Mouse (Mus musculus): ENCODE measurements around the gene Tmub2. TPM values are rescaled to one million over a fixed set of nuclear protein-coding genes. Genes with fewer than 3 reads are reported as not detected.

The Tmub2 gene
- 52.8 and 57.3 TPM in 2 replicates for polyA plus RNA-seq (2015; fragmentation: Nextera tagmentation; extraction: Ambion mirVana)

DNA sequence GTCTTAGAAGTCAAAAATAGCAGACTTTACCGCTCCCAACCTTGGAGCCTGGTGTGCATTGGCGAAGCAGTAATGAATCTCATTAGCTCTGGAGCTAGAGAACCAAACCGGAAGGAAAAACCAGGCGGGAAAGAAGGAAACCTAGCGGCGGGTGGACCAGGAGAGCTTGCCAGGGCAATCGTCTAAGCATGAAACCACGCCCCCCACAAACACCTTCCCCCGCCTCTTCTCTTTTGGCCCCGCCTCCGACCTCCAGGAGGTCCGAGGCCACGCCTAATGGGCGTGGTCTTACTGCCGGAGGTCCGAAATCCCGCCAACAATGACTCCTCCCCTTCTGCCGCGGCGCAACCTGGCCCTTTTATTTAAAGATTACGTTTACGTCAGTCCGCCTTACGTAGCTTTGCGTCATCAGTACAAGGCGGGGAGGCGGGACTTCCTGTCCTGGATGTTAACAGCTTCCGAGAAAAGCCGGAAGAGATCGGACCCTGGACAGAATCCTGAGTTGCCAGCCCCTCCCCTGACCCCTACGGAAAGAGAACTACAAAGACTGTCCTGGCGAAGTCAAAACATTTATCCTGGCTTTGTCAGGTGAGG lies at the start of gene Tmub2:
TSS of gene Tmub2 (plus strand) at position 431 of the 594 bp plus-strand sequence.
- under 1% methylated on average over 32 of the region's 32 CpGs for WGBS
- H3K4me1 ChIP-seq, result peaks cover 15% of the 10 kb centered on the region
- H3K36me3 ChIP-seq, result peaks cover 23% of the 10 kb centered on the region
- no peaks in the 10 kb centered on the region for H3K9me3 ChIP-seq
- H3K27me3 ChIP-seq, result no peaks in the 10 kb centered on the region
- peak within 1 kb of the TSS; percentile 86 for H3K4me2 ChIP-seq (replicated peaks)
- peak; percentile 93 for ATAC-seq (ENCODE audit: low FRiP score, low read depth)
- H3K27ac ChIP-seq, result peak within 1 kb of the TSS; percentile 79
- H3K4me3 ChIP-seq, result peak within 1 kb of the TSS; percentile 81
- peak within 1 kb of the TSS; percentile 90 for H3K9ac ChIP-seq

DNA sequence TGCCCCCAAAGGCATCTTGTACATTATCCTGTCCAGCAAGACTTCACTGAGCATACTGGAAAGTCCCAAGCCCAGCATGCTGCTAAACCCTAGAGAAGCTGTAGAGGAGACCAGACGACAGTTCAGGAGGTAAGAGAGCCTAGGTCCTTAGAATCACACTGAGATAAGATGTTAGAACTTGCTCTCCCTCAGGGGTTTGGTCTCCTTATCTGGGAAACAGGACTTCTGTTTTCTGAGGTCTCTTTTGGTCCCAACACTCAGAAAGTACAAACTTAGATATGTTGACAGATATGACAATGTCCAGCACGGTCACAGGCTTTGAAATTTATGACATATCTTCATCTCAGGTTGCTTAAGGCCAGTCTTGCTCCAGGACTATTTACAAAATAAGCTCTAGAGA lies 48.7 kb upstream of the Tmub2 start:
- Histone ChIP-seq H3K27ac (no peak overlapping the region), H3K4me2 (replicated peaks) (no peak overlapping the region), H3K9ac (no peak overlapping the region), H3K4me3 (no peak overlapping the region), H3K4me1 (no peaks in the 10 kb centered on the region), H3K27me3 (no peaks in the 10 kb centered on the region), H3K9me3 (no peaks in the 10 kb centered on the region), H3K36me3 (no peaks in the 10 kb centered on the region)
- 59% methylated on average over 2 of the region's 2 CpGs for WGBS
- no peak for ATAC-seq (ENCODE audit: low FRiP score, low read depth)

DNA sequence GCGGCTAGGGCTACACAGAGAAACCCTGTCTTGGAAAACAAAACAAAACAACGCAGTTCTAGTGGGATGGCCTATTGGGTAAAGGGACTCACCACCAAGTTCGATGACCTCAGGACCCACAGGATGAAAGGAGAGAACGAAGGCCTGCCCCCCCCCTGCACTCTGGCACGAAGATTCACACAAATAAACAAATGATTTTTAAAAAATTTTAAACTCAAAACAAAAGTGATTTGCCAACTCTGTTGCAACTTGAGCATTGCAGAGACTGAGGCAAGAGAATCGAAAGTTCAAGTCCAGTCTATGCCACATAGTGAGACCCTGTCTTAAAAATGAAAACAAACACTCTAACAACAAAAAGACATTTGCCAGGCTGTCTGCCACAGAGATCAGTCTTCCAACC lies 44.1 kb upstream of the Tmub2 start:
- Histone ChIP-seq H3K4me2 (replicated peaks) (no peak overlapping the region), H3K27me3 (peaks cover 3% of the 10 kb centered on the region), H3K27ac (no peak overlapping the region), H3K36me3 (no peaks in the 10 kb centered on the region), H3K9me3 (no peaks in the 10 kb centered on the region), H3K4me3 (no peak overlapping the region), H3K4me1 (peaks cover 14% of the 10 kb centered on the region), H3K9ac (no peak overlapping the region)
- no peak for ATAC-seq (ENCODE audit: low FRiP score, low read depth)
- 93% methylated on average over 6 of the region's 6 CpGs for WGBS

DNA sequence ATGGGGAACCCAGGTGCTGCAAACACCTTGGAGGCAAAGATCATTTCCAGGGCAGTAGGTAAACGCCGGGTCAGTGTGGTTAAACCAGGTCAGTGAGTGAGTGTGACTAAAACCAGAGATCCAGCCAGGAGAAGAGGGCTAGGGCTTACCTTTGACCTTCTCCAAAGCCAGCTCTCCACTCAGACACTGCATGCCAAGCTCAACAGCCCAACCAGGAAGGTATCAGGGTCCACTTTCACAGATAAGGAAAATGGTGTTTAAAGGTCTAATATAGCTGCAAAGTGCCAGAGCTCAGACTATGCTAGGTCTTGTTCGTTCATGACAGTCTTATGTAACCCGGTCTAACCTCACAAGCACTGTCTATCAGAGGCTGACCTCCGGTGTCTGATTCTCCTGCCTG lies 43.5 kb upstream of the Tmub2 start:
- Histone ChIP-seq H3K27me3 (peaks cover 3% of the 10 kb centered on the region), H3K36me3 (no peaks in the 10 kb centered on the region), H3K27ac (no peak overlapping the region), H3K4me2 (replicated peaks) (no peak overlapping the region), H3K9me3 (no peaks in the 10 kb centered on the region), H3K9ac (no peak overlapping the region), H3K4me1 (peaks cover 16% of the 10 kb centered on the region), H3K4me3 (no peak overlapping the region)
- no peak for ATAC-seq (ENCODE audit: low FRiP score, low read depth)
- 82% methylated on average over 5 of the region's 5 CpGs for WGBS

DNA sequence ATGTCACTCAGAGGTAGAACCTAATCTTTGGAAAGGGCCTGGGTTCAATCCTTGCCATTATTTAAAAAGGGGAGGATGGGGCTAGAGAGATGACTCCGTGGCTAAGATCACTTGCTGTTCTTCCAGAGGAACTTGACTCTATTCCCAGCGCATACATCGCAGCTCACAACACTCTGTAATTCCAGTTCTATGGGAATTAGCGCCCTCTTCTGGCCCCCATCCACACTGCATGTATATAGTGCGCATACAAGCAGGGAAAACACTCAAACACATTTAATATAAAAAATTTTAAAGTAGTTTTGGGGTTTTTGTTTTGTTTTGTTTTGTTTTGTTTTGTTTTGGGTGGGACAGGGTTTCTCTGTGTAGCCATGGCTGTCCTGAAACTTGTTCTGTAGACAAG lies 42.9 kb upstream of the Tmub2 start:
- H3K27ac ChIP-seq, result no peak overlapping the region
- H3K9me3 ChIP-seq, result no peaks in the 10 kb centered on the region
- H3K36me3 ChIP-seq, result no peaks in the 10 kb centered on the region
- H3K27me3 ChIP-seq, result peaks cover 3% of the 10 kb centered on the region
- no peak overlapping the region for H3K4me2 ChIP-seq (replicated peaks)
- no peak for ATAC-seq (ENCODE audit: low FRiP score, low read depth)
- peaks cover 18% of the 10 kb centered on the region for H3K4me1 ChIP-seq
- no peak overlapping the region for H3K9ac ChIP-seq
- H3K4me3 ChIP-seq, result no peak overlapping the region
- 51% methylated on average over 5 of the region's 5 CpGs for WGBS

DNA sequence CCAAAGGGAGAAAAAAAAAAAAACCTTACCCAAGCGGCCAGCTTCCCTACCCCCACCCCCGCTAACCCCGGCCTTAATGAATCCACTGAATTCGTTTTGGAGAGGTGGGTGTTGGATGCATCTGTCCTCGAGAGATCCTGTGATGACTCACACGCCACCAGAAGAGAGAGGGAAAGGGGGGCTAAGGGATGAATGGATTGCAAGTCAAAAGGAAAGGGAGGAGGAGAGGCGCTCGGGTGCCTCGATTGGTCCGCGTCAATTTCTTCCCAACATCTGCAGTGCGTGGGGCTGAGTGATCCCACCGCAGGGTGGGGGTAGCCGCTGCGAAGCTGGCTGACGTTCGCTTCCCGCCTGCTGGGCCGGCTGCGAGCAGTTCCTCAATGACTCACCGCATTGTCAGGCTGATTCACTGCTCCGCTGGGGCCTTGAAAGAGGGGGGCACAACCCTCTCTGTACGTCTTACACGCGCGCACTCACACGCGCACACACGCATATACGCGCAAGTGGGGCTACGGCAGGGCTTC lies 39.7 kb upstream of the Tmub2 start:
- Histone ChIP-seq H3K9me3 (no peaks in the 10 kb centered on the region), H3K27me3 (peaks cover 3% of the 10 kb centered on the region), H3K4me2 (replicated peaks) (peak overlapping the region; percentile 79), H3K4me1 (peaks cover 29% of the 10 kb centered on the region), H3K9ac (peak overlapping the region; percentile 68), H3K4me3 (peak overlapping the region; percentile 42), H3K27ac (peak overlapping the region; percentile 28; the same call in 1 of the 2 replicates), H3K36me3 (no peaks in the 10 kb centered on the region)
- peak; percentile 68 for ATAC-seq (ENCODE audit: low FRiP score, low read depth)
- under 1% methylated on average over 32 of the region's 32 CpGs for WGBS

DNA sequence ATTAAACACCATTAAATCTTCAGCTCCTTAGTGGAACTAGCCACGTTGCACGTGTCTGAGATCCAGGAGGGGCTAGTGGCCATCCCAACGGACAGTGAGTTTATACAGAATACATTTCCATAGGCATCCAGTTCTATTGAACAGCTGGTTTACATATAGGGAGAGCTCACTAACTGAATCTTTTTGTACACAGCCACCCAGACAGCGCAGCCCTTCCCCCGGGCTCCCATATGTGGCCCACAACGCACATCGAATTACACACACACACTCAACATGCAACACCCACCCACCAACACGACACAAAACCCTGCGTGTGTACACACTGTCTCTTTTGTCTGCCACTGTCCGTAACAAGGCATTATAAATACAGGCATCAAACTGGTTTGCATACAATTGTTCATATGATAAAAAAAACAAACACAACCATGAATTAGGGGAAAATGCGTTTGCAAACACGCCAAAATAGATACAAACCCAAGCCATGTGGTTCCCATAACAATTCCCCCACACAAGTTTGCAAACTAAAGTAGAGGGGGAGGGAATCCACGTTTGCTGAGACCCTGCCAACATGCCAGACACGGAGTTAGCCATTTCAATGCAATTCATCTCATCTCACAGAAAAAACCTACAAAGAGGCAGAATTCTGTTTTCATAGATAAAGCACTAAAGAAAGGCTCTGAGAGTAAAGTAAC lies 39.0 kb upstream of the Tmub2 start:
- Histone ChIP-seq H3K4me3 (peak overlapping the region; percentile 42), H3K4me1 (peaks cover 29% of the 10 kb centered on the region), H3K27me3 (peaks cover 3% of the 10 kb centered on the region), H3K9ac (peak overlapping the region; percentile 68), H3K36me3 (peaks cover 2% of the 10 kb centered on the region; the same call in 1 of the 2 replicates), H3K27ac (0 out of 2 replicates have a peak overlapping the region, but pooled peaks have one; percentile 28), H3K4me2 (replicated peaks) (peak overlapping the region; percentile 79), H3K9me3 (no peaks in the 10 kb centered on the region)
- ATAC-seq (ENCODE audit: low FRiP score, low read depth), result no peak
- WGBS, result 47% methylated on average over 14 of the region's 14 CpGs

DNA sequence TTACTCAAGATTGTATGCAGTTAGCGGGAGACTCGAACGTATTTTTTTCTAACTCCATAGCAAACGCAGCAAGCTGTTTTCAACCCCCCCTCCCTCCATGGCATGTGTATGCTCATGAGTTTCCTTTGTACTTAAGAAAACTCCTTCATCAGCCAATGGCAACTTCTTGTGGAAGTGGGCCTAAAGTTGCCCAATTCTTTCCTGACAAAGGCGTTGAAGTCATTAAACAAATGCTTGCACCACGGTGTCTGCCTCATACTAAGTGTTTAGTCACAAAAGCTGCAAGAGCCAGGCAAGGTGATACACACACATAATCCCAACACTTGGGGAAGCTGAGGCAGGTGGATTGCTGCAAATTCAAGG lies 38.5 kb upstream of the Tmub2 start:
- 77% methylated on average over 6 of the region's 6 CpGs for WGBS
- Histone ChIP-seq H3K4me2 (replicated peaks) (no peak overlapping the region), H3K9ac (no peak overlapping the region), H3K4me3 (no peak overlapping the region), H3K27ac (no peak overlapping the region), H3K4me1 (peaks cover 29% of the 10 kb centered on the region), H3K27me3 (peaks cover 3% of the 10 kb centered on the region), H3K9me3 (no peaks in the 10 kb centered on the region), H3K36me3 (peaks cover 8% of the 10 kb centered on the region)
- no peak for ATAC-seq (ENCODE audit: low FRiP score, low read depth)

DNA sequence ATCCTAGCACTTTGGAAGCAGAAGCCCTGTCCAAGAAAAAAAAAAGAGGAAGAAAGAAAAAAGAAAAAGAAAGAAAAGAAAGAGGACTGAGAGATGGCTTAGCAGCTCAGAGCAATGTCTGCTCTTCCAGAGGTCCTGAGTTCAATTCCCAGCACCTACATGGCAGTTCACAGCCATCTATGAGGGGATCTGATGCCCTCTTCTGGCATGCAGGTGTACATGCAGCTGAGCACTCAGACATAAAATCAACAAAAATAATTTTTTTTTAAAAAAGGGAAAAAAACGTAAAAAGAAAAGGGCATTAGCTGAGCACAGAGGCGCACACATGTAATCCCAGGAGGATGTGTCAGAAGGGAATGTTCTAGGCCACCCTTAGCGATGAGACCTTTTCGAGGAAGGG lies 37.9 kb upstream of the Tmub2 start:
- ATAC-seq (ENCODE audit: low FRiP score, low read depth), result no peak
- no peak overlapping the region for H3K27ac ChIP-seq
- H3K9me3 ChIP-seq, result no peaks in the 10 kb centered on the region
- no peak overlapping the region for H3K9ac ChIP-seq
- peaks cover 13% of the 10 kb centered on the region for H3K36me3 ChIP-seq
- WGBS, result 85% methylated on average over 4 of the region's 4 CpGs
- no peak overlapping the region for H3K4me3 ChIP-seq
- no peak overlapping the region for H3K4me2 ChIP-seq (replicated peaks)
- peaks cover 3% of the 10 kb centered on the region for H3K27me3 ChIP-seq
- H3K4me1 ChIP-seq, result peaks cover 29% of the 10 kb centered on the region

DNA sequence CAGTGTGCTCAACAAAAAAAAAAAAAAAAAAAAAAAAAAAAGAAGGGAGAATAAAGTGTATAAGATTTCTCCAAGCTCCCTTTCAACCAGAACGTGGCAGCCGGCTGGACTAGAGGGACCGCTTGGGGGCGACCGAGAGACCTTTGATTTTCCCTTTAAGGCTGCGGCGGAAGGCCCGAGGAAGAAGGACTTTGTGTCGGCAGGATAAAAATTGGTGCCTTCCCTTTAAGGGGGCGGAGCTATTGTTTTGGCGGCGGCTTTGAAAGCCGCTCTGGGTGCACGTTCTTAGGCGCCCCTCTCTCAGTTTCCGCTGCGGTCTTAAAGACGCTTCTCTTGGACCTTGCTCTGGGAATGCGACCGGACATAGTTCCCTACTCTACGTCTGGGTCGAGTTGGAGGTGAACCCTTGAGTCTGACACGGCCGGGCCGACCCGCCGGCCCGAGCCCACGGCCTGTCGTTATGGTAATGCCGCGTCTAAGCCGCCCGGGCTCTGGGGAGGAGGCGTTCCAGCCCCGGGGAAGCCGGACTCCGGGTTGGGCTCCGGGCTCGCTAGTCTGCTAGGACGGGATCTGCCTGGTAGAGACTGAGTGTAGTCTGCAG lies 36.0 kb upstream of the Tmub2 start, which contains the start of gene BC030867:
TSS of gene BC030867 (plus strand) at position 253 of the 601 bp plus-strand sequence.
- Histone ChIP-seq H3K9me3 (no peaks in the 10 kb centered on the region), H3K36me3 (peaks cover 18% of the 10 kb centered on the region), H3K4me3 (peak within 1 kb of the TSS; percentile 73), H3K9ac (peak within 1 kb of the TSS; percentile 79), H3K4me1 (peaks cover 29% of the 10 kb centered on the region), H3K27me3 (peaks cover 3% of the 10 kb centered on the region), H3K4me2 (replicated peaks) (peak within 1 kb of the TSS; percentile 93), H3K27ac (no peak within 1 kb of the TSS)
- peak; percentile 55 for ATAC-seq (ENCODE audit: low FRiP score, low read depth)
- WGBS, result under 1% methylated on average over 41 of the region's 41 CpGs

DNA sequence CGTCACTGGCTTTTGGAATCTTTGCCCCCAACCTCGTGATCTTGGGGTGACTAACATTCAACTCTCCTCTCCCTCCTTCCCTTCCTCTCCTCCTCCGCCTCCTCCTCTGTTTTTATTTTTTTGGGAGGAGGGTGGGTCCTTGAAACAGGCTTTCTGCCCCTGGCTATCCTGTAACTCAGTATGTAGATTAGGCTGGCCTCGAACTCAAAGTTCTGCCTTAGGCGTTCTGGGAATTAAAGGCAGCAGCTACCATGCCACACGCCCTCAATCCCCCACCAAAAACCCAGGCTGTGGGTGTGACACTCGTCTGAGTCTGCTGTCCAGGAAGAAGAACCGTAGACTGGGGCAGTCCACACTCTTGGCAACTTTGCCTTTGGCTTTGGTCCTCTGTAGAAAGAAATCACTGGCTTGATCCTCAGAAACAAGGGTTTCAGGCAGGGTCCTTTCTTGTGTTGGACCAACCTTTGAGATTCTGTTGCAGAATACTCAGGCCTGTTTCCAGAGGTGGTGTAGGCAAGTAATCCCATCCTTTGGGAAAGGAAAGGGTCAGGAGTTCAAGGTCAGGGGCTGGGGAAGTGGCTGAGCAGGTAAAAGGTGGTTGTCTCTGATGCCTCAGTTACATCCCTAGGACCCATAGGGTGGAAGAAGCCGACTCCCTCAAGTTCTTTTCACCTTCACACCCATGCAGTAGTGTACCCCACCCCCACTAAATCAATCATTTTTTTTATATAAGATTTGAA lies 35.2 kb upstream of the Tmub2 start:
- no peak overlapping the region for H3K27ac ChIP-seq
- H3K9ac ChIP-seq, result peak overlapping the region; percentile 79
- peak overlapping the region; percentile 93 for H3K4me2 ChIP-seq (replicated peaks)
- H3K9me3 ChIP-seq, result no peaks in the 10 kb centered on the region
- WGBS, result 11% methylated on average over 9 of the region's 9 CpGs
- peaks cover 26% of the 10 kb centered on the region for H3K4me1 ChIP-seq
- peaks cover 1% of the 10 kb centered on the region for H3K27me3 ChIP-seq
- H3K4me3 ChIP-seq, result peak overlapping the region; percentile 73
- ATAC-seq (ENCODE audit: low FRiP score, low read depth), result no peak
- H3K36me3 ChIP-seq, result peaks cover 22% of the 10 kb centered on the region

Data from limb, embryonic 13.5 days (tissue).